Mouse (Mus musculus) kidney, embryonic 15.5 days (tissue): ENCODE measurements around the gene Chgb. TPM values are rescaled to one million over a fixed set of nuclear protein-coding genes. Genes with fewer than 3 reads are reported as not detected.

Source experiments
- ATAC-seq: fragments of 200-750 bp; cut with Nextera tagmentation; replicated peaks from 2 replicates; pipeline ENCODE4 v1.8.0; 2017; ENCODE audit warnings: moderate TSS enrichment; ENCODE audit not compliant: low FRiP score
- H3K27ac ChIP-seq: fragments of 300-500 bp; sonication (generic); 2 replicates; pipeline ENCODE4 v1.5.1; 2015; ENCODE audit warnings: mild to moderate bottlenecking, inconsistent platforms
- H3K27me3 ChIP-seq: fragments of 300-500 bp; sonication (generic); 2 replicates; pipeline ENCODE4 v1.6.1; 2015; ENCODE audit warnings: inconsistent platforms
- H3K36me3 ChIP-seq: fragments of 300-500 bp; sonication (generic); 2 replicates; pipeline ENCODE4 v1.6.1; 2015; ENCODE audit warnings: inconsistent platforms
- H3K4me1 ChIP-seq: fragments of 300-500 bp; sonication (generic); 2 replicates; pipeline ENCODE4 v1.6.1; 2015; ENCODE audit warnings: inconsistent platforms
- H3K4me2 ChIP-seq: fragments of 300-500 bp; sonication (generic); 2 replicates; pipeline ENCODE4 v1.6.1; 2015; ENCODE audit warnings: moderate library complexity, mild to moderate bottlenecking, inconsistent platforms
- H3K4me3 ChIP-seq: fragments of 300-500 bp; sonication (generic); replicated peaks from 2 replicates; pipeline ENCODE4 v1.5.1; 2015; ENCODE audit warnings: mild to moderate bottlenecking, inconsistent platforms
- H3K9ac ChIP-seq: fragments of 300-500 bp; sonication (generic); 2 replicates; pipeline ENCODE4 v1.6.1; 2015; ENCODE audit warnings: mild to moderate bottlenecking, inconsistent platforms
- H3K9me3 ChIP-seq: fragments of 300-500 bp; sonication (generic); replicated peaks from 2 replicates; pipeline ENCODE4 v1.6.1; 2016; ENCODE audit warnings: inconsistent platforms
- WGBS: fragments of 180-500 bp; shearing (Covaris S2); methylation state at CpG from one replicate; pipeline ENCODE4 v1.1.7; 2015; ENCODE audit warnings: mixed read lengths; 5-methylcytosine and 5-hydroxymethylcytosine counted together
- polyA plus RNA-seq: library from polyadenylated mRNA; unstranded; fragments of >200 nt; fragmentation: Nextera tagmentation; extraction: Ambion mirVana; gene quantifications from 2 replicates; pipeline ENCODE4 v1.2.1, GENCODE M21; 2015

Chgb gene
- polyA plus RNA-seq, result 4.3 and 31.0 TPM in 2 replicates

GRCm38 (mm10) chr2:132780978-132781377, at the start of gene Chgb:
Gene Chgb, plus strand, starts transcription at chr2:132781278.
- WGBS, result 12% methylated on average over 4 of the region's 4 CpGs
- Histone ChIP-seq H3K9me3 (no peaks in the 10 kb centered on the region), H3K27ac (no peak within 1 kb of the TSS), H3K9ac (no peak within 1 kb of the TSS), H3K27me3 (peaks cover 12% of the 10 kb centered on the region), H3K4me2 (peak within 1 kb of the TSS; percentile 87), H3K36me3 (no peaks in the 10 kb centered on the region), H3K4me1 (peaks cover 6% of the 10 kb centered on the region), H3K4me3 (peak within 1 kb of the TSS; percentile 47)
- ATAC-seq, result no peak

GRCm38 (mm10) chr2:132732940-132733339, 48.1 kb upstream of the Chgb start:
- no peaks in the 10 kb centered on the region for H3K36me3 ChIP-seq
- H3K4me1 ChIP-seq, result peaks cover 5% of the 10 kb centered on the region; the same call in 1 of the 2 replicates
- H3K9me3 ChIP-seq, result no peaks in the 10 kb centered on the region
- no peak for ATAC-seq
- 72% methylated on average over 5 of the region's 5 CpGs for WGBS
- no peak overlapping the region for H3K9ac ChIP-seq
- H3K4me3 ChIP-seq, result no peak overlapping the region
- no peak overlapping the region for H3K4me2 ChIP-seq
- H3K27me3 ChIP-seq, result no peaks in the 10 kb centered on the region
- no peak overlapping the region for H3K27ac ChIP-seq

DNA sequence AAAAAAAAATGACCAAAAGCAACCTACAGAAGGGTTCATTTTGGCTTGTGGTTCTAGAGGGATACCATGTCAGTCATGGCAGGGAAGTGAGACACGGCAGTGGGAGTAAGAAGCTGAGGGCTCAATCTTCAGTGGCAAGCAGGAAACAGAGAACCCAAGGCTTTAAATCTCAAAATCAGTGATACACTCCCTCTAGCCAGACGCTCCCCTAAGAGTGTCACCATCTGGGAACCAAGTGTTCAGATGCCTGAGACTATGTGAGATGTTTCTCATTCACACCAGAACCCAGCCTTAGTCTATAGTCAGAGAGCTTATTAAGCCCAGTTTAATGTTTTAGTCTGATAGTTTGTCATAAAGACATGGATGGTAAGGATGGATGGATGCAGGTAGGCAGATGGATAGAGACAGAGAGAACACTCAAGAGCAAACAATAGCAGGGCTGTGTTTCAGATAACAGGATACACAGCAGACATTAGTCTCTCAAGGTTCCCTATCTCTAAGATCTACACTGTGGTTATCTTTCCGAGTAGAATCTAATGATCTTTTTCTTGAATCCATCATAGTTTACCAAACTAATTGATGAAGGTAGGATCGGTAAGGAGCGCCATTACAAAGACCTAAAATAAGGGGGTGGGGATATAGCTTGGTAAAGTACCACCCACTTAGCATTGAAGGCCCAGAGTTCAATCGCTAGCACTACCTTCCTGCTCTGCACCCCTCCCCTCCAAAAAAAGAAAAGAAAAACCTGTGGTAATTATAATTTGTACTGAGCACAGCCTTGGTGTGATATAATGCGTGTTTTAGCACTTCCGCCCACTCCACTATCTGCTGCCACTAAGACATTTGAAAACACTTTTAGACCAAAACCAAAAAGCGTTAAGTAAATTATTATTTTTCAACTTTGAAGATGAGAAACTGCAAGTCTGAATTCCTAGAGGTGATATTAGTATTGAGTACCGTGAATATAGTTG, 47.2 kb upstream of the Chgb start:
- Histone ChIP-seq H3K9ac (no peak overlapping the region), H3K36me3 (no peaks in the 10 kb centered on the region), H3K4me3 (no peak overlapping the region), H3K9me3 (no peaks in the 10 kb centered on the region), H3K4me1 (peaks cover 5% of the 10 kb centered on the region; the same call in 1 of the 2 replicates), H3K27me3 (no peaks in the 10 kb centered on the region), H3K4me2 (no peak overlapping the region), H3K27ac (no peak overlapping the region)
- WGBS, result 90% methylated on average over 10 of the region's 10 CpGs
- ATAC-seq, result no peak

DNA sequence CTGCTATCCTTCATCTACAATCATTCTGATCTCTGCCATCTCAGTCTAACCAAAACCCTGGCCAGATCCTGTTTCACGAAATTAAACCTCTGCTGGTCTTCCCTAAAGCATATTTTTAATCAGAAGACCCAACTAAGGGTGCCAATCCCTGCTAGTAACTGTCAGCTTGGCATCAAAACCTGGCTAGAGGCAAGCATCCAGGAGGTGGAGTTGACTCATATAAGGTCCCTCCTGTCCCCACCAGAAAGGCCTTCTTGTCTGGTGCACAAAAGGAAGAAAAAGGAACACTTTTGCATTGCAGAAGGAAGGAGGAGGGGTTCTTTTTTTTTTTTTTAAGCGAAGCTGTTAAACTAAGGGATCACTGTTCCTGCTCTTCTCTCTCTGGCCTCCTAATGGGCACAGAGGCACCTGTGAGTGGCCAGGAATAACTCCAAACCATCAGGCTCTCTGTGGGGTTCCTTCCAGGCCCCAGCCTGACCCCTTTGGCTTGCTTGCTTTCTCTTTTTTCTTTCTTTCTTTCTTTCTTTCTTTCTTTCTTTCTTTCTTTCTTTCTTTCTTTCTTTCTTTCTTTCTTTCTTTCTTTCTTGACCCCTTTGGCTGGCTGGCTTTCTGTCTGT, 42.2 kb upstream of the Chgb start:
- H3K9me3 ChIP-seq, result no peaks in the 10 kb centered on the region
- WGBS, result 64% methylated on average over 2 of the region's 2 CpGs
- no peak overlapping the region for H3K4me2 ChIP-seq
- H3K4me3 ChIP-seq, result no peak overlapping the region
- H3K9ac ChIP-seq, result no peak overlapping the region
- no peaks in the 10 kb centered on the region for H3K36me3 ChIP-seq
- ATAC-seq, result no peak
- H3K4me1 ChIP-seq, result no peaks in the 10 kb centered on the region
- H3K27me3 ChIP-seq, result no peaks in the 10 kb centered on the region
- no peak overlapping the region for H3K27ac ChIP-seq

DNA sequence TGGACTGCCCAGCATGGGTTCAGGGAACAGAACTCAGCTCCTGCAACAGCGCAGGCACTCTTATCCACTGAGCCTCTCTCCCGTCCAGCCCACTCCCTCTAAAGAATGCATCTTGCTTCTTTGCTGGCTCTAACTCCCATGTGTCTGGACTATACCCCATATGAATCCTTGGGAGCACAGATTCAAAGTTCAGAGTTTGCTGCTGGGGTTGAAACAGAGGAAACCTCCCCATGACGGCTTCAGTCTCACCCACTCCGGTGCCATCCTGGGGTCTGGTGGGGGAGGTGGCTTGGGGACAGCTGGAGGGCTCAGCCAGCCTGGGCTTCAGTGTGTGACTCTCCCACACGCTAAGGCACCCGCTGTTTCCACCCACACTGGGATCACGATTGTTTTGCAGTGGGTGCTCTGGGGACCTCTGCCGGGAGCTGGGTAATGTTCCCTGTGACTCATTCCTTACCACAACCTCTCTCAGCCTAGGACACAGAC, 39.2 kb upstream of the Chgb start:
- Histone ChIP-seq H3K36me3 (no peaks in the 10 kb centered on the region), H3K27me3 (no peaks in the 10 kb centered on the region), H3K9ac (no peak overlapping the region), H3K27ac (no peak overlapping the region), H3K4me3 (no peak overlapping the region), H3K4me2 (no peak overlapping the region), H3K9me3 (no peaks in the 10 kb centered on the region), H3K4me1 (no peaks in the 10 kb centered on the region)
- 59% methylated on average over 8 of the region's 8 CpGs for WGBS
- no peak for ATAC-seq

GRCm38 (mm10) chr2:132744866-132745265, 36.2 kb upstream of the Chgb start:
- no peaks in the 10 kb centered on the region for H3K36me3 ChIP-seq
- no peaks in the 10 kb centered on the region for H3K27me3 ChIP-seq
- H3K4me3 ChIP-seq, result no peak overlapping the region
- no peak overlapping the region for H3K4me2 ChIP-seq
- ATAC-seq, result no peak
- H3K4me1 ChIP-seq, result no peaks in the 10 kb centered on the region
- H3K27ac ChIP-seq, result no peak overlapping the region
- 90% methylated on average over 5 of the region's 5 CpGs for WGBS
- no peaks in the 10 kb centered on the region for H3K9me3 ChIP-seq
- H3K9ac ChIP-seq, result no peak overlapping the region

- no peak for ATAC-seq
- Histone ChIP-seq H3K4me1 (no peaks in the 10 kb centered on the region), H3K9me3 (no peaks in the 10 kb centered on the region), H3K4me3 (no peak overlapping the region), H3K4me2 (no peak overlapping the region), H3K27ac (no peak overlapping the region), H3K27me3 (no peaks in the 10 kb centered on the region), H3K9ac (no peak overlapping the region), H3K36me3 (no peaks in the 10 kb centered on the region)
- 88% methylated on average over 3 of the region's 3 CpGs for WGBS
Measured at GRCm38 (mm10) chr2:132746108-132746507, 35.0 kb upstream of the Chgb start.

- no peak overlapping the region for H3K4me2 ChIP-seq
- no peaks in the 10 kb centered on the region for H3K36me3 ChIP-seq
- H3K27me3 ChIP-seq, result no peaks in the 10 kb centered on the region
- no peak overlapping the region for H3K4me3 ChIP-seq
- H3K9me3 ChIP-seq, result no peaks in the 10 kb centered on the region
- no peak for ATAC-seq
- H3K4me1 ChIP-seq, result no peaks in the 10 kb centered on the region
- H3K9ac ChIP-seq, result no peak overlapping the region
- no peak overlapping the region for H3K27ac ChIP-seq
Measured at GRCm38 (mm10) chr2:132750726-132751125, 30.4 kb upstream of the Chgb start.

- Histone ChIP-seq H3K9ac (no peak overlapping the region), H3K4me1 (no peaks in the 10 kb centered on the region), H3K9me3 (no peaks in the 10 kb centered on the region), H3K36me3 (no peaks in the 10 kb centered on the region), H3K4me2 (no peak overlapping the region), H3K27ac (no peak overlapping the region), H3K27me3 (no peaks in the 10 kb centered on the region), H3K4me3 (no peak overlapping the region)
- 77% methylated on average over 15 of the region's 15 CpGs for WGBS
- ATAC-seq, result no peak
Measured at GRCm38 (mm10) chr2:132751141-132752066, 29.7 kb upstream of the Chgb start.

DNA sequence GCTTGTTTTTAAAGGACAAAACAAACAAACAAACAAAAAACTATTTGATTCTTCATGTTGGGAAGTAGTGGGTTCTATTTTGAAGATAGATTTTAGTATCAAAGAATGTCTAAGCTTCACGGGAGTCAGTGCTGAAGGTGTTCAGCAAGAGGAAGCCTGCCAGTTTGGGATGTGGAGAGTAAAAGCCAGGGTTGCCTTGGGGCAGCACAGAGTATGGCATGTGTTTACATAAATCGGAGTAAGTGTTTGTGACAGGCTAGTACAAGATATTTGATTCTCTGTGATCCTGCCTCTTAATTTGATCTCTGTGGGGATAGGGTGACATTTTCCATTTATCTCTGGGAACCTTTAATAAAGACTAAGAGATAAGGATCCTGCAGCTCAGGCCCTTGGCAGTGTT, 28.7 kb upstream of the Chgb start:
- 77% methylated on average over 2 of the region's 2 CpGs for WGBS
- Histone ChIP-seq H3K4me1 (no peaks in the 10 kb centered on the region), H3K9ac (no peak overlapping the region), H3K27me3 (no peaks in the 10 kb centered on the region), H3K36me3 (no peaks in the 10 kb centered on the region), H3K4me3 (no peak overlapping the region), H3K27ac (no peak overlapping the region), H3K9me3 (no peaks in the 10 kb centered on the region), H3K4me2 (no peak overlapping the region)
- ATAC-seq, result no peak

GRCm38 (mm10) chr2:132753137-132753536, 27.9 kb upstream of the Chgb start:
- no peaks in the 10 kb centered on the region for H3K4me1 ChIP-seq

More at GRCm38 (mm10) chr2:132753137-132753536, 27.9 kb upstream of the Chgb start:
- Histone ChIP-seq H3K9me3 (no peaks in the 10 kb centered on the region), H3K27me3 (no peaks in the 10 kb centered on the region), H3K4me2 (no peak overlapping the region), H3K36me3 (no peaks in the 10 kb centered on the region), H3K4me3 (no peak overlapping the region), H3K9ac (no peak overlapping the region), H3K27ac (no peak overlapping the region)
- 84% methylated on average over 3 of the region's 3 CpGs for WGBS
- ATAC-seq, result no peak
